Mouse (Mus musculus): ENCODE results near the gene Gm12355. TPM values are rescaled to one million over a fixed set of nuclear protein-coding genes. Genes with fewer than 3 reads are reported as not detected.

Gene Gm12355
- total and polyA plus RNA-seq, 3 experiments: 1.3 to 3.4 TPM; not detected in 1

DNA sequence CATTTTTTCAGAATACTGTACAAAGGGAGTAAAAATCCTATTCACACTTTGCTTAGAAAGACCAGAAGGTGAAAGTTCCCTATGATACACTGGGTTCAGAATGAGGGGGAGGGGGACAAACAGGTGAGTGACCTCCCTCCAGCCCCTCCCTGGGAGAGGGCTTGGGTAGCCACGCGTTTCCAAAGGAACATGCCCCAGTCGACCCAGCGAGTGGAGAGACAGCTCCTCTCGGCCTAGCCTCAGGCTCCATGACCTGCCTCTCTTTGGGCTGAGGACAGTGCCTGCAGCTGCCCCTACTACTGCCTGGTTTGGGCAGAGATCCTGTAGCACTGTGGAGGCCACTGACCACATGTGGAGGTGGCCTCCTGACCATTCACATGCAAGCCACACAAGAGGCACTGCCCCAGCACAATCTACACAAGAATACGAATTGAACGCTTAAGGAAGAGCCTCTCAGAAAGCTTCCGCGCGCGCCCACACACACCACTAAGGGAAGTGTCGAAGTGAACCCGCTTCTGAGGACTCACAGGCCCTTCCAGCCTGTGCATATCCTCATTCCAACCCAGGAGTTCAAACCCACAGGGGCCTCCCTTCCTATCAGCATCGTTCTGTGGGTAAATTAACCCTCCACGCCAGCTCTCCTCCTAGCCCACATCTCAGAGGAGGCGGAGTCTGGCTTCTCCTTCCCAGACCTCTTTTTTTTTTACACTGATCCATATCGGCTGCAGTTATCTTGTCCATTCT is 44.0 kb downstream of the Gm12355 start:
- peak overlapping the region; percentile 67; the same call in 1 of the 2 replicates for H3K4me3 ChIP-seq (ENCODE audit: low read depth, low read length)
- ATAC-seq (ENCODE audit: extremely low read depth, insufficient number of reproducible peaks, low FRiP score, poor library complexity, severe bottlenecking): peak; percentile 46
- peak; percentile 49 for DNase-seq (ENCODE audit: low spot score)
- H3K27me3 ChIP-seq (ENCODE audit: insufficient read depth, low read length): peaks cover 2% of the 10 kb centered on the region; the same call in 1 of the 2 replicates
- H3K9me3 ChIP-seq (replicated peaks): no peaks in the 10 kb centered on the region
- no peak for TF ChIP-seq POLR2AphosphoS5 (IDR thresholded peaks at IDR 0.05; ENCODE audit: insufficient replicate concordance, low read depth, low read length)
- TF ChIP-seq GATA2 (IDR thresholded peaks at IDR 0.05; ENCODE audit: borderline replicate concordance, low read depth, low read length): no peak
- no peak for TF ChIP-seq CTCF (IDR thresholded peaks at IDR 0.05; ENCODE audit: low read depth, low read length)
- no peak for TF ChIP-seq GATA1 (IDR thresholded peaks at IDR 0.05; ENCODE audit: borderline replicate concordance, low read length)
- no peak for TF ChIP-seq TAL1 (conservative IDR thresholded peaks at IDR 0.05; ENCODE audit: low read depth, low read length)
- H3K36me3 ChIP-seq (replicated peaks): peaks cover 60% of the 10 kb centered on the region
- peaks cover 81% of the 10 kb centered on the region for H3K4me1 ChIP-seq (ENCODE audit: insufficient read depth, low read depth, low read length)

- Histone ChIP-seq H3K9me3 (replicated peaks) (no peaks in the 10 kb centered on the region), H3K4me3 (ENCODE audit: low read depth, low read length) (peak overlapping the region; percentile 67; the same call in 1 of the 2 replicates), H3K27me3 (ENCODE audit: insufficient read depth, low read length) (peaks cover 2% of the 10 kb centered on the region; the same call in 1 of the 2 replicates), H3K4me1 (ENCODE audit: insufficient read depth, low read depth, low read length) (peaks cover 71% of the 10 kb centered on the region), H3K36me3 (replicated peaks) (peaks cover 57% of the 10 kb centered on the region)
- TF ChIP-seq TAL1 (conservative IDR thresholded peaks at IDR 0.05; ENCODE audit: low read depth, low read length) (peak; percentile 59), CTCF (IDR thresholded peaks at IDR 0.05; ENCODE audit: low read depth, low read length) (no peak)
- DNase-seq (ENCODE audit: low spot score) (peak; percentile 57), ATAC-seq (ENCODE audit: extremely low read depth, insufficient number of reproducible peaks, low FRiP score, poor library complexity, severe bottlenecking) (peak; percentile 32; the same call in 1 of the 2 replicates)
Observed at GRCm38 (mm10) chr11:98580301-98581121, 45.0 kb downstream of the Gm12355 start.

DNA sequence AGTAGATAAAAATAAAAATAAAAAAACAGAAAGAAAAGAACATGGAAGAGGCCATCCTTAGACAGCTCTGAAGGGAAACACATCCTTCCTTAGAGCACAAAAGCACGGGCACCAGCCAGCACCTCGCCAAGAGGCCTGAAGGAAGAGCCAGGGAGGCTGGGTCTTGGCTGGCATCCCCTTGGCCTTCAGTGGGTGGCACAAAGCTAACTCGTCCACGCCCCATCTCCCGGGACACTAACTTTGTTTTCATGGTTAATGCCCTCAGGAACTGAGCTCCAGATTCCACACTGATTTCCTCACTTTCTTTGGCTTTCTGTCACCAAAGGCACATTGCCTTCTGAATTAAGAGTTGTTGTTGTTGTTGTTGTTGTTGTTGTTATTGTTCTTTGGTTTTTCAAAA is 47.7 kb downstream of the Gm12355 start:
- TF ChIP-seq GATA2 (IDR thresholded peaks at IDR 0.05; ENCODE audit: borderline replicate concordance, low read depth, low read length) (no peak), TAL1 (conservative IDR thresholded peaks at IDR 0.05; ENCODE audit: low read depth, low read length) (no peak), GATA1 (IDR thresholded peaks at IDR 0.05; ENCODE audit: borderline replicate concordance, low read length) (no peak), CTCF (IDR thresholded peaks at IDR 0.05; ENCODE audit: low read depth, low read length) (no peak), POLR2AphosphoS5 (IDR thresholded peaks at IDR 0.05; ENCODE audit: insufficient replicate concordance, low read depth, low read length) (no peak)
- H3K36me3 ChIP-seq (replicated peaks): peaks cover 31% of the 10 kb centered on the region
- no peak for ATAC-seq (ENCODE audit: extremely low read depth, insufficient number of reproducible peaks, low FRiP score, poor library complexity, severe bottlenecking)
- H3K9me3 ChIP-seq (replicated peaks): no peaks in the 10 kb centered on the region
- H3K4me1 ChIP-seq (ENCODE audit: insufficient read depth, low read depth, low read length): peaks cover 44% of the 10 kb centered on the region
- H3K27me3 ChIP-seq (ENCODE audit: insufficient read depth, low read length): peaks cover 2% of the 10 kb centered on the region; the same call in 1 of the 2 replicates
- DNase-seq (ENCODE audit: low spot score): no peak
- H3K4me3 ChIP-seq (ENCODE audit: low read depth, low read length): no peak overlapping the region

Other genes with a start within 250 kb of the Gm12355 start
Only the 20 nearest of the 22 such genes appear.
- 2.2 and 7.4 TPM in 2 replicates for gene Pgap3, start 225.2 kb downstream of the Gm12355 start, total RNA-seq (2014; fragmentation: Nextera tagmentation)
- gene Pgap3, start 225.2 kb downstream of the Gm12355 start, total RNA-seq (2017): 2.7 and 3.0 TPM in 2 replicates
- gene Pgap3, start 225.2 kb downstream of the Gm12355 start, polyA plus RNA-seq (2012): 7.5 and 9.1 TPM in 2 replicates
- gene Erbb2, start 213.2 kb downstream of the Gm12355 start, total RNA-seq (2014; fragmentation: Nextera tagmentation): not detected in 2 replicates
- 0.05 TPM in 1 of 2 replicates, not detected in the other for gene Erbb2, start 213.2 kb downstream of the Gm12355 start, total RNA-seq (2017)
- gene Erbb2, start 213.2 kb downstream of the Gm12355 start, polyA plus RNA-seq (2012): not detected in 2 replicates
- gene Mien1, start 186.7 kb downstream of the Gm12355 start, total RNA-seq (2014; fragmentation: Nextera tagmentation): 19.6 and 27.2 TPM in 2 replicates
- gene Mien1, start 186.7 kb downstream of the Gm12355 start, total RNA-seq (2017): 63.9 and 75.0 TPM in 2 replicates
- 44.3 and 45.5 TPM in 2 replicates for gene Mien1, start 186.7 kb downstream of the Gm12355 start, polyA plus RNA-seq (2012)
- 1.4 TPM in 1 of 2 replicates, not detected in the other for gene Grb7, start 179.3 kb downstream of the Gm12355 start, total RNA-seq (2014; fragmentation: Nextera tagmentation)
- not detected in 2 replicates for gene Grb7, start 179.3 kb downstream of the Gm12355 start, total RNA-seq (2017)
- 0.06 TPM in 1 of 2 replicates, not detected in the other for gene Grb7, start 179.3 kb downstream of the Gm12355 start, polyA plus RNA-seq (2012)
- not detected in 2 replicates for gene Ikzf3, start 79.6 kb downstream of the Gm12355 start, total RNA-seq (2014; fragmentation: Nextera tagmentation)
- gene Ikzf3, start 79.6 kb downstream of the Gm12355 start, total RNA-seq (2017): 0.23 and 0.71 TPM in 2 replicates
- gene Ikzf3, start 79.6 kb downstream of the Gm12355 start, polyA plus RNA-seq (2012): 0.01 TPM in 1 of 2 replicates, not detected in the other
- gene Zpbp2, start 74.6 kb downstream of the Gm12355 start, total RNA-seq (2014; fragmentation: Nextera tagmentation): 2.5 and 4.8 TPM in 2 replicates
- gene Zpbp2, start 74.6 kb downstream of the Gm12355 start, total RNA-seq (2017): 3.3 and 4.6 TPM in 2 replicates
- gene Zpbp2, start 74.6 kb downstream of the Gm12355 start, polyA plus RNA-seq (2012): 0.36 and 0.43 TPM in 2 replicates
- 11.0 and 22.0 TPM in 2 replicates for gene Ormdl3, start 38.3 kb downstream of the Gm12355 start, total RNA-seq (2014; fragmentation: Nextera tagmentation)
- 55.0 and 57.0 TPM in 2 replicates for gene Ormdl3, start 38.3 kb downstream of the Gm12355 start, total RNA-seq (2017)
- 37.8 and 43.2 TPM in 2 replicates for gene Ormdl3, start 38.3 kb downstream of the Gm12355 start, polyA plus RNA-seq (2012)
- not detected in 2 replicates for gene Lrrc3c, start 27.4 kb downstream of the Gm12355 start, total RNA-seq (2014; fragmentation: Nextera tagmentation)
- gene Lrrc3c, start 27.4 kb downstream of the Gm12355 start, total RNA-seq (2017): not detected in 2 replicates
- not detected in 2 replicates for gene Lrrc3c, start 27.4 kb downstream of the Gm12355 start, polyA plus RNA-seq (2012)
- not detected in 2 replicates for gene Gsdma3, start 699 bp upstream of the Gm12355 start, total RNA-seq (2014; fragmentation: Nextera tagmentation)
- 0.12 TPM in 1 of 2 replicates, not detected in the other for gene Gsdma3, start 699 bp upstream of the Gm12355 start, total RNA-seq (2017)
- gene Gsdma3, start 699 bp upstream of the Gm12355 start, polyA plus RNA-seq (2012): not detected in 2 replicates
- not detected in 2 replicates for gene Gsdma2, start 21.1 kb upstream of the Gm12355 start, total RNA-seq (2014; fragmentation: Nextera tagmentation)
- gene Gsdma2, start 21.1 kb upstream of the Gm12355 start, total RNA-seq (2017): 0.23 and 0.27 TPM in 2 replicates
- gene Gsdma2, start 21.1 kb upstream of the Gm12355 start, polyA plus RNA-seq (2012): not detected in 2 replicates
- gene Gsdma, start 38.7 kb upstream of the Gm12355 start, total RNA-seq (2014; fragmentation: Nextera tagmentation): not detected in 2 replicates
- not detected in 2 replicates for gene Gsdma, start 38.7 kb upstream of the Gm12355 start, total RNA-seq (2017)
- 0.03 TPM in 1 of 2 replicates, not detected in the other for gene Gsdma, start 38.7 kb upstream of the Gm12355 start, polyA plus RNA-seq (2012)
- gene Psmd3, start 56.9 kb upstream of the Gm12355 start, total RNA-seq (2014; fragmentation: Nextera tagmentation): 69.2 and 71.4 TPM in 2 replicates
- gene Psmd3, start 56.9 kb upstream of the Gm12355 start, total RNA-seq (2017): 75.6 and 76.1 TPM in 2 replicates
- gene Psmd3, start 56.9 kb upstream of the Gm12355 start, polyA plus RNA-seq (2012): 204 and 206 TPM in 2 replicates
- not detected in 2 replicates for gene Csf3, start 75.6 kb upstream of the Gm12355 start, total RNA-seq (2014; fragmentation: Nextera tagmentation)
- gene Csf3, start 75.6 kb upstream of the Gm12355 start, total RNA-seq (2017): 0.27 TPM in 1 of 2 replicates, not detected in the other
- not detected in 2 replicates for gene Csf3, start 75.6 kb upstream of the Gm12355 start, polyA plus RNA-seq (2012)
- gene Med24, start 103.8 kb upstream of the Gm12355 start, total RNA-seq (2014; fragmentation: Nextera tagmentation): 55.8 and 95.6 TPM in 2 replicates
- 37.8 and 39.7 TPM in 2 replicates for gene Med24, start 103.8 kb upstream of the Gm12355 start, total RNA-seq (2017)
- gene Med24, start 103.8 kb upstream of the Gm12355 start, polyA plus RNA-seq (2012): 83.8 and 109 TPM in 2 replicates
- gene Thra, start 115.0 kb upstream of the Gm12355 start, total RNA-seq (2014; fragmentation: Nextera tagmentation): 58.0 and 68.0 TPM in 2 replicates
- 20.1 and 20.3 TPM in 2 replicates for gene Thra, start 115.0 kb upstream of the Gm12355 start, total RNA-seq (2017)
- 32.3 and 33.1 TPM in 2 replicates for gene Thra, start 115.0 kb upstream of the Gm12355 start, polyA plus RNA-seq (2012)
- gene Nr1d1, start 149.7 kb upstream of the Gm12355 start, total RNA-seq (2014; fragmentation: Nextera tagmentation): 0.75 and 3.1 TPM in 2 replicates
- gene Nr1d1, start 149.7 kb upstream of the Gm12355 start, total RNA-seq (2017): 0.93 TPM in 2 replicates
- gene Nr1d1, start 149.7 kb upstream of the Gm12355 start, polyA plus RNA-seq (2012): 2.3 TPM in 2 replicates
- 38.0 and 52.2 TPM in 2 replicates for gene Msl1, start 169.9 kb upstream of the Gm12355 start, total RNA-seq (2014; fragmentation: Nextera tagmentation)
- gene Msl1, start 169.9 kb upstream of the Gm12355 start, total RNA-seq (2017): 39.4 and 45.6 TPM in 2 replicates
- gene Msl1, start 169.9 kb upstream of the Gm12355 start, polyA plus RNA-seq (2012): 36.5 and 44.9 TPM in 2 replicates
- gene Casc3, start 179.2 kb upstream of the Gm12355 start, total RNA-seq (2014; fragmentation: Nextera tagmentation): 51.8 and 64.6 TPM in 2 replicates
- gene Casc3, start 179.2 kb upstream of the Gm12355 start, total RNA-seq (2017): 13.9 and 17.8 TPM in 2 replicates
- gene Casc3, start 179.2 kb upstream of the Gm12355 start, polyA plus RNA-seq (2012): 37.4 and 42.7 TPM in 2 replicates
- 0.34 TPM in 1 of 2 replicates, not detected in the other for gene Rapgefl1, start 211.1 kb upstream of the Gm12355 start, total RNA-seq (2014; fragmentation: Nextera tagmentation)
- gene Rapgefl1, start 211.1 kb upstream of the Gm12355 start, total RNA-seq (2017): 0.12 and 0.27 TPM in 2 replicates
- 0.19 and 0.35 TPM in 2 replicates for gene Rapgefl1, start 211.1 kb upstream of the Gm12355 start, polyA plus RNA-seq (2012)
- 25.4 and 29.9 TPM in 2 replicates for gene Wipf2, start 238.0 kb upstream of the Gm12355 start, total RNA-seq (2014; fragmentation: Nextera tagmentation)
- 2.8 and 3.1 TPM in 2 replicates for gene Wipf2, start 238.0 kb upstream of the Gm12355 start, total RNA-seq (2017)
- 21.5 and 23.9 TPM in 2 replicates for gene Wipf2, start 238.0 kb upstream of the Gm12355 start, polyA plus RNA-seq (2012)

Measured in G1E (cell line).